Mouse (Mus musculus) kidney, postnatal 14 days (tissue): ENCODE data around the gene Dclk2.

ENCODE experiments used
- DNase-seq: peaks from one replicate; pipeline ENCODE4 v3.0.0; 2022; ENCODE audit warnings: mixed read lengths

Dclk2 gene

DNA sequence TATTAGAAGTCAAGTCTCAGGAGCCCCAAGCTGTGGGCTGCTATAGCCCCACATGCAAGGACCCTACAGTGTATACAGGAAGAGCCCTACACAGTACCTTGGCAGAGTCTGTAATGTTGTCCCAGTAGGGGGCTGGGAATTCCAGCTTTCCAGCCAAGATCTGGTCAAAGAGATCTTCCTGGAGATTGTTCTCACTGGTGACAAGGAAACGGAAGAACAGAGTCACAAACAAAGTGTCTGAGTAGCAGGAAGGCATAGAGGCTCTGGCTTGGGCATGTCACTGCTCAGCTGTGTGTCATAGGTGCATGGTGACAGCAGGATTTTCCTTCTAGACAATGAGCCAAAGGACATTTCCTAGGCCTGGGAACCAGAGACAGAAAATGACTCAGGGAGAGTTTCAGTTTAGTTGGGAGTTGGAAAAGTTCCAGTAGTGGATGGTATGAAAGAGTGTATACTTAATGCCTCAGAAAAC, 126.9 kb downstream of the Dclk2 start:
- DNase-seq, result peak; percentile 76

DNA sequence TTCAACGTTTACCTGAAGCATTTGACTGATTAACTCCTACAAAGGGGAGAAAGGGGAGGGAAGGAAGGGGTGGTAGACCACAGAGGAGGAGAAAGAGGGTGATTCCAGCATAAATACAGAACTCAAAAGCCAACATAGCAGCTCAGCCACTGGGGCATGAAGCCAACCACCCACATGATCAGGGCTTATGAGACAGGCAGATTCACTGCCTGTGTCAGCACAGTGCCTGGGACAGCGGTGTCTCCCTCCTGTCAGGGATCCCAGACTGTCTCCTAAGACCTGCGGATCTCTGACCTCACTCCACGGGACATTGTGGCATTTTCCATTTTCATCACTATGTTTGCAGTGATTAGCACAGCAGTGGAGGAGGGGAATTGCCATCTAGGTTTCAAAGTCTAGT, 127.4 kb downstream of the Dclk2 start:
- DNase-seq, result peak; percentile 65

DNA sequence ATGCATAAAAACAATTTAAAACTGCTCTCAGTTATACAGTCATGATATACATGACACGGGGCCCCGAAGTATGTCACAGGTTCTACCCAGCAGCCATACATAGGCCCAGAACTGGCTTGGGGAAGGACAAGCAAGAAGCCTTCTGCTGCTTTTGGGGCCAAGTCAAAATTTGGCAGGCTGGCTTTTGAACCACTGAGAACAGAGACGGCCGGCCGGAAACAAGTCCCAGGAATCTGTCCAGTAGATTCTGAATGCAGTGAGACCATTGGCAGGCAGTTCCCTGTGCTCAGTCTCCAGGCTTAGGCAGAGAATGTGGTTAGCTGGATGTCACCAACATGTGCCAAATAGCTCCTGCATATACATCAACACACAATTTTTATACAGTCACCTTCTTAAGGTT, 130.9 kb downstream of the Dclk2 start:
- DNase-seq, result no peak

DNA sequence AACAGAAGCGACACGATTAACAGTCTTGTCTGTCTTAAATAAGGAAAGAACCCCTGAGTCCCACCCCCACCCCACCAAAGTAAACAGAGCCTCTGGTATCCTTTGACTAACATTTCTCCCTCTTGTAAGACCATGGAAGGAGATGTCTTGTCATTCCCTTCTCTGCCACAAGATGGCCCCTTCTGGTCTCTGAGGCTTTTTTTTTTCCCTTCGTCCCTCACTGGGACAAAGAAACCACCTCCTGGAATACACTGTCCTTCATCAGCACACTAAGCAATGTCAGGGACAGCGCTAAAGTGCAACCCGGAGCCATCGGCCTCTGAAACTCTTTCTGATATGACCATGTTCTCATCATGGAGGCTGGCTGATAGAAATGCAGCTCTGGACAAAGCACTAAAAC, 131.9 kb downstream of the Dclk2 start:
- peak; percentile 81 for DNase-seq

DNA sequence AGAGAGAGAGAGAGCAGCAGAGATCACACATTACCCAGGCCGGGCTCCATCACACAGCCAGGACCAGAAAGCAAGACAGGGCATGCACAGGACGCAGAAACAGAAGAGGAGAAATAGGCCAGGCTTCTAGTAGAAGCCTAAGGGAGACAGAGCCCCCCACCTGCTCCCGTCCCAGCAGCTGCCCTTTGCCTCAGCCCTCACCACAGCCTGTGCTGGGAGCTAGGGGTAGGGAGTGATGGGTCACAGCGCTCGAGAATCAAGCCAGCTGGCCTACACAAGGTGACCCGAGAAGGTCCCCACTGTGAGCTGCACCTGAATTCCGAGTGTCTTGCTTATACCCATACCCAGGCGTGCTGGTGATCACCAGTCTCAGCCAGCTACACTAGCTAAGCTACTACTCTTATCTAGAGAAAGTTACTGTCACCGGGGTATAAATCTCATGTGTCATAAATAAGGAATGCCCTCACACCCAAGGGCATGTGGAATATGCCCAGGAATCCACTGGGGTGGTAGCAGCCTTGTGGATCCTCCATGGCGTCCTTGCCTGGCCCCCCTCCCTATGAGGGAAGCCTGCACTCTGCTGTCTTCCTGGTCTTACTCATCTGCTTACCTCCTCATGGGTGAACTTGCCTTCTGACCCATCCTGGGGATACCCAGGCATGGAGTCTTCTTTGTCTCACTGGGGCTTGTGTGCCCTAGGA, 133.1 kb downstream of the Dclk2 start:
- no peak for DNase-seq

DNA sequence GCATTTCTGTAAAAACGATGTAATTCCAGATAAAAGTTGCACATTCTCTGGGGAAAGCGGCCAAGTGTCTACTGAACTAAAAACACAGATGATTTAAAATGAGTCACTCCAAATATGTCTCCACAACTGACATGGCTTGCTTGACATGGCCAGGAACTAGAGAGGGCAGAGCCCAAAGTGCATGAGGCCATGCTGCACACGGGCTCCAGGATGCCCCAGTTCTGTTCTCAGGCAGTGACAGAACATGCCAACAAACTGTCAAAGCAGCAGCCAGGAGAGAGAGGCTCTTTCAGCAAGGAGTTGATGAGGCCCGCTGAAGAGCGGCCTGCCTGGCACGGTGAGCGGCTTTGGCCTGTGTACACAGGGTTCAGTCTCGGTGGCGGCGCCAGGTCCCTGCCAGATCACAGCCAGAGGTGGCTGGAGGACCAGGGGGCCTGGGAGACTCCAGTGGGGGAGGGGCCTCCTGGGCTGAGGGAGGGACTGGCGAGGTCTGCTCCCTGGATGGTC, 133.8 kb downstream of the Dclk2 start:
- peak; percentile 50 for DNase-seq

DNA sequence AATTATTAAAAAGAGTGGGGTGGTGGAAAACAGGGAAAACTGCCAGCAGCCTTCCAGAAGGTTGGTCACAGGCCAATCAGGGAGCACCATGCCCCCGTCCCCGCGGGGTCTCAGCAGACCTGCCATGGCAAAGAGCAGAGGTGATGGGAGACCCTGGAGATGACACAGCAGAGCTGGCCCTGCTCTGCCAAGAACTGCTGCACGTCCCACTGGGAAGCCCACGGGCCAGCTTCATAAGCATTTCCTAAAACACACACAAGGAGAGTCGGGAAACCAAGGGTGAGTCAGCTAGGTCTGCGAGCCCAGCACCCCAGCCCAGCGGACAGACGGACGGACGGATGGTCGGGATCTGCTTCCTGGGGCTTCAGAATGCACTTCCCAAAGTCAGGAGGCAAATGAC, 134.4 kb downstream of the Dclk2 start:
- peak; percentile 10 for DNase-seq

DNA sequence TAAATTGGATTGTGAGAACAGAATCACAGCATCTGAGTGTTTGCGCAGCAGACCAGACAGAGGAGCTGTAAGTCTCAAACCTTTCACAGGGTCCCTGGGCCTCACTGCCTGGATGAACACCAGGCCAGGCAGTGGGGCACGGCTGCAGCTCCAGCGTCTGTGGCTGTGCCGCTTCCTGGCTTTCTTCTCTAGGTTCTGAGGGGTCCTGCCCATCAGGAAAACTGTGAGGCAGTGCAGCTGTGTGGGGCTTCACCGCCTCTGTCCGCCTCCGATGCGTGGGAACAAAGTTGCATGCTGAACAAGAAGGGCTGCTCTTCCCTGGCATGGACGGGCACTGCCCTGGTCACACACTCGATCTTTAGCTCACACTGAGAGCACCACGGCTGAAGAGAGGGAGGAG, 135.7 kb downstream of the Dclk2 start:
- no peak for DNase-seq

DNA sequence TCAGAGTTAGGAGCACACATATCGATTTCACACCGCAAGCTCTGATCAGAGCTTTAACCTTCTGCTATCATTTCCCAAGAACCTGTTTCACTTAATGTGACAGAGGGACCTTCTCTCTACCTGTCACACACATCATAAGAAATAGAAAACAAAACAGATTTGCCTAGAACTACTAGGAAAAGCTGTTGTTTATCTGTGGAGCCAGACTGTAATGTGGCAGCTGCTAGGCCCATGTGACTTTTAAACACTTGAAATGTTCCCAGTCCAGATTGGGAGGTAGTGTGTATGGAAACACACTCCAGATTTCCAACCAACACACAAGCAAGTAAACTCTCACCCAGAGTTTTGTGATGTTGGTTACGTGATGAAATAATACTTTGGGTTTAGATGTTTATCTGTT, 136.6 kb downstream of the Dclk2 start:
- DNase-seq, result no peak

DNA sequence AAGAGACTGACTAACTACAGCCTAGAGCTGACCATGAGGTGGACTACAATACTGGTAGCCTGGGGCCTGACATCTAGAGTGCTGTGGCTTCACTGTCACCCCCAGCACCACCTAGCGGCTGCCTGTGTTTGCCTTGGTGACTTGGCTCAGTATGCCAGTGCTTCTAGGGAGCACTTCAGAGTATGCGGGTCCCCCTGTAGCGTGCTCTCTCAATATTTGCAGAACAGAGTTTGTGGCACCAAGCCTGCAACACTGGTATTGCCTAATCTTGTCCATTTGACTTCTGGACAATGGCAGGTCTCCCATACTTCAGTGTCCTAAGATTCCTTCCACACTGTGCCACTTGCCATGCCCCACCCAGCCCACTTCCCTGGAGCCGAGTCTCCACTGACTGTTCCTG, 140.9 kb downstream of the Dclk2 start:
- DNase-seq, result no peak

DNA sequence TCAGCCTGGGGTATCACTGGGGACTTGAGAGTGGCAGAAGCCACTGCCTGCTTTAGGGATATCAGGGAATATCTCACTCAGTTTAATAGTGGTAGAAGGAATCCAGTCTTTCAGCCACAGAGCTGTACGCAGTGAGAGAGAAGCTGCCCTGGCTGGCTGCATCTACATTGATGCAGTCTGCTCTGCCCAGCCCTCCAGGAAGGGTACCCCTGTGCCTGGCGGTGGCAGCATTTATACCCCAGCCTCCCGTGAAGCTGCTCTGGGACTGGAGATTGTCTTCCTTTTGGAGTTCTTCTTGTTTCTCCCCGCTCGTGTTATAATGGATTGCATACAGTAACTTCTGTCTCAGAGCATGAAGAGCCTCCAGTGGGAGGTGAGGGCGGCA, 145.2 kb downstream of the Dclk2 start:
- no peak for DNase-seq

DNA sequence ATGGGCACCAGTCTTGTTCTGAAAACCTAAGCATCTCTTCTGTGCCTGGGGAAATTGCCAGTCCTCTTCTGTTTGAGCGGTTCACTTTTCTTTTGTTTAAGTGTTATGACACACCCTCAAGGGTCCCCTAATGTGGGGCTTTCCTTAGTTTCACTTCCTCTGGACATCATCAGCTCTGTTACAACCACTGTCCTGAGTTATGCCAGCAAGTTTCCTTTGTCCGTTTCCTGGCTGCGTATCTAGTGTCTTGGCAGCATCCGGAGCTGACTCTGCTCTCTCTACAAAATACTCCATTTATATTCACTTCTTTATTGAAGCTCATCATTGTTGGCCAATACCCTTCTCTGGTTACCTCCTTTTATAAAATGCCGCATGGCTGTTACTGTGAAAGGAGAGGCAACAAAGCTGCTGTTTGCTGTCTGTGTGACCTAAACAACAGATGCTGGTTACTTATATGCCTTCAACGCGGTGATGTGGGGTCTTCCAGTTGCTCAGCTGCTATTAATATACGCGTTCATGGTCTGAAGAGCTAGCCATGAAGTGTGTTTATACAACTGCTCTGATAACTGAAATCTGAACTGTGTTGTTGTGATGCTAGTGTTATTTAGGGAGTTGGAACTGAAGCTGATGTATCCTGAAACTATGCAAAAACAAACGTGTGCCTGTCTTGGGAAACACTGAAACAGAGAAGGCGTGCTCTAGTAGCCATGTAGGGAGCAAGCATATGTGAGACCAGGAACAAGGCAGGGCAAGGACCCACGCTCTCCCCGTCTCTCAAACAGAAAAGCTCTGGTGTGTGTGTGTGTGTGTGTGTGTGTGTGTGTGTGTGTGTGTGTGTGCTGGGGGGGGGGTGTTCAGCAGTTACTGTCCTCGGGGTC, 145.8 kb downstream of the Dclk2 start:
- DNase-seq, result peak; percentile 58

DNA sequence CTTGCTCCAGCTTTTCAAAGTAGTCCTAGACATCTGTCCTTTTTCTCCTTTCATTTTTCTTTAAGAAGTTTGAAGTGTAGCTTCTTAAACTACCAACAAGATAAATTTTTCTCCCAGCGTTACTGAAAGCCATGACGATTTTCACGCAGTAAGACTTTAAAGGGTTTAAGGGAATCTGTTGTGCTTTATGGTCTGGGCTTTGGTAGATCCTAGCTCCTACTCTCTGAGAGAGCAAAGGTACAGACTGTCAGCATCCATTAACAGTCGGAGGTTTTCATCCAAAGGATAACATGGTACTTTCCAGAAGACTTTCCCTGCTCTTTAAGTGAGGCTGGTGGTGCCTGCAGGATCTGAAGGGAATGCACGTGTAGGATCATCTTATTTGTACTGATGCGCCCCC, 151.7 kb downstream of the Dclk2 start:
- no peak for DNase-seq

DNA sequence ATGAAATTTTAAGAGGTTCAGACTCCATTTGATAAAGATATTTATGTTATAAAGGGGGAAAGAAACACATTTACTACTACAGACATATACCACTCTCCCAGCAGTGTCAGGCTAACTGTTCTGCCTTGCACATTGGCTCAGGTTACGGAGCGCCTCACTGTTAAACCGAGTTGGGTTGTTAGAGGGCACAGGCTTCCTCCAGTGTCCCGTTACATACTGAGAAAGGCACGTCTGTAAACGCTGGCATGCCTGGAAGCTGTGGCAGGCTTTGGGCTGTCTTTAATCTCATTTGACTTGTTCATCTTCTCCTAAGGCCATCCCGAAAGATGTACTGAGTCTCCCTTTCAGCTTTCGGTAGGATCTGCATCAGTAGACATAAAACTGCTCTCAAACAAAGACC, 152.1 kb downstream of the Dclk2 start:
- DNase-seq, result no peak

DNA sequence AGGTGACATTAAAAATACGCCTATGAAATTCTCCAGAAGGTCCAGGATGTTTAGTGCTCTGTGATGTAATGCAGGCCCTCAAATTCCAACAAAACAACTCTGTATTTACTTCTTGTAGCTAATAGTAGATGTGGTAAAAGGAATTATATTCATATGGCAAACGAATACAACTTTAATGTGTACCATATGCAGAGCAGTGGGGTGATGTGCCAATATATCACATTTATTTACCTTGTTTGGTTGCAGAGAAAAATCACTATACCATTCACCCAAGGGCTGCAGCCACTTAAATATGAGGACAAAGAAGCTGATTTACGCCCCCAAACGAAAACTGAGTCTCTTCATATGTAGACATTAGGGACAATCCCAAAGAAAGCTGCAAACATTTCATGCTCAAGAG, 158.2 kb downstream of the Dclk2 start:
- DNase-seq, result no peak

DNA sequence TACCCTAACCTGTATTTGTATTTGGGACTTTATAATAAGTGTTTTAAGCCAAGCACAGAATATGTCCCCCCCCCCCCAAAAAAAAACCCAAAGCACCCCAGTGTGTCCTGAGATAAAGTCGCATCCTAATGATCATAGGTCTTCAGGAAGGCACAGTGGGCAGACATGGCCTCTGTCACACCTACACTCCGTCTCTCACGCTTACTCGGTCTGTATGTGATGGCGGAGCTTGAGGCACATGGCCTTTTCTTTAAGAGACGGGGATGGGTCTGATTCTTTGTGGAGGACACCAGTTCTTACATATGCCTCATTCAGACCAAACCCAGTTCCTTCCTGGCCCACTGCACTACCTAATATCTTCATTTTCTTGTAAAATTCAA, 158.6 kb downstream of the Dclk2 start:
- no peak for DNase-seq

DNA sequence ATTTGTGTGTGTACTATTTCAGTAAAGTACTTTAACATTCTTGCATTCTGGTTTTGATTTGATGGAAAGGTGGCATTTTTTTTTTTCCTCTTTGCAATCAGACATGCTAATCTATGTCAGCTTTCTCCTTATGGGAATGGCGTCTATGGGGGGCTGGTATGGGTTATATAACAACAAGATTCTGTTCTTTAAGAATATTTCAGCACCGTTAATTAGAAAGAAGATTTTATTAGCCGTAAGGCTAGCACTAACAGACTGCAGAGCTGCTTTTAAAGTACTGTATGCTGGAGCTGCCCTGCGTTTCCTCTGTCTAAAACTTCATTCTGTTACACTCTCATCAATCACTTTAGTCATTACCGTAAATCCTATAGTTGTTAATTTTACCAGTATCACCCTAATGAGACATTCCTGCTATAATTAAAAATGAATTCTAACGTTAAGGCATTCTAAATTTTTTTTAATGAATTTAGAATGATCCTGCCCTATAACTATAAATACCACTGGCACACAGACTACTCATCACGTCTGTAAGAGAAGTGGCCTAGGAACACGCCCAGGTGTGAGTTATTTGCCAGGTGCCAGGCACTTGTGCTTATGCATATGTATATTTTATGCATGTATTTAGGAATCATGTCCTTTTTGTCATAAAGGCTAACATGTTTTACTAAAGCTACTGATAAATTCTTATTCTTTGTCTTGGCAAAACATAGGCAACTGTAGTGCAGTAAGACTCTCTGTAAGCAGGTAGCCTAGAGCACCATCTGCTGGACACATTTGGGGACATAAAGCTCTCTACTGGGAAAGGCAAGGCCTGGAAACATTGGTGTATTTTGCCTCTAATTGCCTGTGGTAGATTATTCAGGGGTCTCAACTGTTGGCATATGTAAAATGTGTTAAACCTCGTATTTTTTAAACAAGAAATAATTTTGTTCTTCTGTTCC, 159.3 kb downstream of the Dclk2 start:
- DNase-seq, result peak; percentile 78

DNA sequence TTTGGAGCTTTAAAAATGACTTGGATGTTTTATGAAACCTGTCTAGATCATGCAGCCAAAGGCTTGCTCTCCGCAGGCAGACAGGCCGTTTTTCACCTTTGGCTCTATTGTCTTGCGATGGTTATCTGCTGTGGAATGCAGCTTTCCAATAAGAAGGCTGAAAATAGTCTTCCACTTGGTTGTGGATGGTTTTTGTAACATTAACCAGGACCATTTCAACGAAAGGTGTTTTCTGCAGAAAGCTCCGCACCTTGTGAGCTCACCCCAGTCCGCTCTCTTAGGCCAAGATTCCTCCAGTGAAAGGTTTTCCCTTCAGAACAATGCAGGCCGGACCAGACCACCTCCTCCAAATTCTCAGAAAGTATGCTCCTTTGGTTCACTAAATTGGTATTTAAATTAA, 160.2 kb downstream of the Dclk2 start:
- DNase-seq, result no peak

DNA sequence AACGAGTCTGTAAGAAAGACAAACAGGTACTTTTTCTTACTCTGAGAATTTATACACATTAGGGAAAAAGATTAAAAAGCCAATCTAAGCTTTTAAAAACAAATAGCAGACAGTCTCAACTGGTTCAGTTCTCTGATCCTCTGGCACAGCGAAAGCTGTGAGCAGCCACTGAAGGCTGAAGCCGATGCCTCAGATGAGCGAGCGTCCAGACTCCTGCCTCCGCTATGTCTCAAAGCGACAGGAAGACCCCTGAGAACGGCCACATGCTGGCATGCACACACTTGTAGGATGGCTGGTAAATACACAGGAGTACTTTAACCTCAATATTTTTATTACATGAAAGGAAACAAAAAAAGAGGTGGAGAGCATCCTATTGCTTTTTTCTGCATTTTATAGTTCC, 160.8 kb downstream of the Dclk2 start:
- DNase-seq, result no peak

DNA sequence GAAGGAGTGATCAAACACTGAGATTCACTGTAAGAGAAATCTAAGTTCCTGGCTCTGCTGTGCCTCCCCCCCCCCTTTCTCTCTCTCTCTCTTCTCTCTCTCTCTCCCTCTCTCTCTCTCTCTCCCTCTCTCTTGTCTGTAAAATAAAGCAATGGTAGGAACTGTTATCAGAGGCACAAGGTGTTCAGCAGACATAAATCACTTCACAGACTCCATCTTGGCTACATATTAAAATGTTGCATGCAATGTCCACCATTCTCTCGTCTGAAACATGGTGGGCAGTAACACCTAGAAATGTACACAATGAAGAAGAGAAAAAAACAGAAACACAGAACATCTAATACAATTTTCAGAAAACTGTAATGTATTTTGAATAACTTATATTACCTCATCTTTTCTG, 161.3 kb downstream of the Dclk2 start:
- DNase-seq, result no peak

DNA sequence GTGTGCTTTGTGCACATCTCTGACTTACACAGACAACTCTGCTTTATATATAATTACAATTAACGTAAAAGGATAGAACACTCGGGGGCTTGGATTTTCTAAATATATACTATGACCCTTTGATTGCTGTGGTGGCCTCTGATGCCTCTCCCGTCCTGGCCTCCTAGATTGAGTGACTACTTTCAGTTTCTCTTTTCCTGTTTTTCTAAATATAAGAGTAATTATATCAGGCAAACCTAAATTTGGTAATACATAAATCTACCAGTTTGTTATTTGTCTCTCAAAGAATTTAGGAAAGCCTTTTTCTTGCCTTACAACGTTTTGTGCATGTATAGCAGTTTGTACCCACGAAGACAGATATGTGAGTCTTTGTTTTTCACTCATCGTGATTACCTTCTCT, 161.9 kb downstream of the Dclk2 start:
- DNase-seq, result no peak

DNA sequence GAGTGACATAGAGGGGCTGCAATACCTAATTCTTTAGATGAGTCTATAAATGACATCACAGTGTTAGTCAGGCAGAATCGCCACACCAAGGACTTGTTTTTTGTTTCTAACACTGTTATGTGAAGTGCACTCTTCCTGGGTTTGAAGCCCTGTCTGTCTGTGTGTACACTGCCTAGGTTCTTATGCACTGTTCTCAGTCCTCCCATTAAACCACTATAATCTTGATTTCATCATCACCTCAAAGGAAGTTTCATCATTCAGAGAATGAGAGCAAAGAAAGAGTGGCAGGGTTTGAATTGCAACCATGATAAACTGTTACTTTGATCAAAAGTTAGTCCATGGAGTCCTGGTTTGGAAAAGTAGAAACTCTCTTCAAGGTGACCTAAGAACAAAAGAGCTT, 164.1 kb downstream of the Dclk2 start:
- DNase-seq, result no peak
